Mouse (Mus musculus): Measurements from ENCODE around the gene Cers1.

DNA sequence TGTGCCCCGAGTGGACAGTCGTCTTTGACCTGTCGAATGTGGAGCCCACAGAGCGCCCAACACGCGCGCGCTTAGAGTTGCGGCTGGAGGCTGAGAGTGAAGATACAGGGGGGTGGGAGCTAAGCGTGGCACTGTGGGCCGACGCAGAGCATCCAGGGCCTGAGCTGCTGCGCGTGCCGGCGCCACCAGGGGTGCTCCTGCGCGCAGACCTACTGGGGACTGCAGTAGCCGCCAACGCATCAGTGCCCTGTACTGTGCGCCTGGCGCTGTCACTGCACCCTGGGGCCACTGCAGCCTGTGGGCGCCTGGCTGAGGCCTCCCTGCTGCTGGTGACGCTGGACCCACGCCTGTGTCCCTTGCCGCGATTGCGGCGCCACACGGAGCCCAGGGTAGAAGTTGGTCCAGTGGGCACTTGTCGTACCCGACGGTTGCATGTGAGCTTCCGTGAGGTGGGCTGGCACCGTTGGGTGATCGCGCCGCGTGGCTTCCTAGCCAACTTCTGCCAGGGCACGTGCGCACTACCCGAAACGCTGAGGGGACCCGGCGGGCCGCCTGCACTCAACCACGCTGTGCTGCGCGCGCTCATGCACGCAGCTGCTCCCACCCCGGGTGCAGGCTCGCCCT is 15.3 kb downstream of the Cers1 start:
- TF ChIP-seq CTCF (conservative IDR thresholded peaks at IDR 0.05 in 1 of 2, IDR thresholded peaks at IDR 0.05 in 1 of 2; ENCODE audit: low read depth in 2 of 2, low read length in 2 of 2) (no peak), ZMIZ1 (IDR thresholded peaks at IDR 0.05; ENCODE audit: low read depth, low read length) (no peak), ETS1 (conservative IDR thresholded peaks at IDR 0.05; ENCODE audit: low read depth, low read length) (no peak), RCOR1 (conservative IDR thresholded peaks at IDR 0.05; ENCODE audit: low read depth, low read length) (no peak), EP300 (IDR thresholded peaks at IDR 0.05; ENCODE audit: low read length) (no peak), NELFE (IDR thresholded peaks at IDR 0.05; ENCODE audit: low read depth, low read length) (no peak), IRF4 (IDR thresholded peaks at IDR 0.05; ENCODE audit: low read depth, low read length) (no peak), MEF2A (IDR thresholded peaks at IDR 0.05; ENCODE audit: borderline replicate concordance, low read depth, low read length) (no peak), POLR2A (IDR thresholded peaks at IDR 0.05; ENCODE audit: low read depth, low read length) (no peak; the same call in 1 of the 2 replicates)
